Mouse (Mus musculus): Measurements from ENCODE around the gene Nav2. TPM values are rescaled to one million over a fixed set of nuclear protein-coding genes. Genes with fewer than 3 reads are reported as not detected.

Nav2 gene
- polyA plus RNA-seq, 1 experiment from 2014 or later = 6.0 TPM

- Histone ChIP-seq H3K27ac (replicated peaks) (no peak overlapping the region), H3K4me1 (replicated peaks; ENCODE audit: control insufficient read depth, insufficient read depth) (no peaks in the 10 kb centered on the region), H3K4me3 (ENCODE audit: low read depth, low read length) (no peak overlapping the region), H3K4me2 (replicated peaks; ENCODE audit: low read depth) (peak overlapping the region; percentile 27; the same call in 1 of the 2 replicates), H3K9me3 (ENCODE audit: control insufficient read depth, low read length) (no peaks in the 10 kb centered on the region), H3K36me3 (ENCODE audit: control insufficient read depth, insufficient read depth, low read length) (no peaks in the 10 kb centered on the region), H3K27me3 (ENCODE audit: control insufficient read depth, insufficient read depth, low read length) (no peaks in the 10 kb centered on the region), H3K9ac (ENCODE audit: low read length) (no peak overlapping the region)
- WGBS = 34% methylated on average over 20 of the region's 20 CpGs
- peak; percentile 82 for ATAC-seq (ENCODE audit: low FRiP score, low TSS enrichment)
- TF ChIP-seq EP300 (optimal IDR thresholded peaks at IDR 0.05) (no peak), CTCF (IDR thresholded peaks at IDR 0.05; ENCODE audit: low read depth) (peak; percentile 93)
- DNase-seq (ENCODE audit: low spot score) = peak; percentile 92
These were observed 212.6 kb downstream of the Nav2 start for GRCm38 (mm10) chr7:49120935-49121691.

- ATAC-seq (ENCODE audit: low FRiP score, low TSS enrichment) (no peak), DNase-seq (ENCODE audit: low spot score) (no peak)
- Histone ChIP-seq H3K4me3 (ENCODE audit: low read depth, low read length) (no peak overlapping the region), H3K36me3 (ENCODE audit: control insufficient read depth, insufficient read depth, low read length) (no peaks in the 10 kb centered on the region), H3K4me1 (replicated peaks; ENCODE audit: control insufficient read depth, insufficient read depth) (no peaks in the 10 kb centered on the region), H3K9ac (ENCODE audit: low read length) (no peak overlapping the region), H3K27me3 (ENCODE audit: control insufficient read depth, insufficient read depth, low read length) (no peaks in the 10 kb centered on the region), H3K4me2 (replicated peaks; ENCODE audit: low read depth) (no peak overlapping the region), H3K9me3 (ENCODE audit: control insufficient read depth, low read length) (no peaks in the 10 kb centered on the region), H3K27ac (replicated peaks) (no peak overlapping the region)
- TF ChIP-seq CTCF (IDR thresholded peaks at IDR 0.05; ENCODE audit: low read depth) = peak; percentile 45
- TF ChIP-seq EP300 (optimal IDR thresholded peaks at IDR 0.05) = no peak
- WGBS = 67% methylated on average over 7 of the region's 7 CpGs
These were observed 214.0 kb downstream of the Nav2 start for GRCm38 (mm10) chr7:49122498-49122897.

- H3K4me1 ChIP-seq (replicated peaks; ENCODE audit: control insufficient read depth, insufficient read depth) = no peaks in the 10 kb centered on the region
- H3K36me3 ChIP-seq (ENCODE audit: control insufficient read depth, insufficient read depth, low read length) = no peaks in the 10 kb centered on the region
- H3K9me3 ChIP-seq (ENCODE audit: control insufficient read depth, low read length) = no peaks in the 10 kb centered on the region
- DNase-seq (ENCODE audit: low spot score) = peak; percentile 71
- H3K27ac ChIP-seq (replicated peaks) = no peak overlapping the region
- no peak overlapping the region for H3K4me3 ChIP-seq (ENCODE audit: low read depth, low read length)
- no peaks in the 10 kb centered on the region for H3K27me3 ChIP-seq (ENCODE audit: control insufficient read depth, insufficient read depth, low read length)
- no peak for ATAC-seq (ENCODE audit: low FRiP score, low TSS enrichment)
- TF ChIP-seq CTCF (IDR thresholded peaks at IDR 0.05; ENCODE audit: low read depth) (peak; percentile 88), EP300 (optimal IDR thresholded peaks at IDR 0.05) (no peak)
- H3K4me2 ChIP-seq (replicated peaks; ENCODE audit: low read depth) = no peak overlapping the region
- no peak overlapping the region for H3K9ac ChIP-seq (ENCODE audit: low read length)
- 35% methylated on average over 3 of the region's 3 CpGs for WGBS
These were observed 217.0 kb downstream of the Nav2 start for GRCm38 (mm10) chr7:49125545-49125944.

- no peak overlapping the region for H3K4me3 ChIP-seq (ENCODE audit: low read depth, low read length)
- no peak for DNase-seq (ENCODE audit: low spot score)
- WGBS = 78% methylated on average over 8 of the region's 8 CpGs
- H3K9ac ChIP-seq (ENCODE audit: low read length) = no peak overlapping the region
- no peak overlapping the region for H3K27ac ChIP-seq (replicated peaks)
- H3K27me3 ChIP-seq (ENCODE audit: control insufficient read depth, insufficient read depth, low read length) = no peaks in the 10 kb centered on the region
- no peak overlapping the region for H3K4me2 ChIP-seq (replicated peaks; ENCODE audit: low read depth)
- ATAC-seq (ENCODE audit: low FRiP score, low TSS enrichment) = no peak
- no peak for TF ChIP-seq EP300 (optimal IDR thresholded peaks at IDR 0.05)
- no peak for TF ChIP-seq CTCF (IDR thresholded peaks at IDR 0.05; ENCODE audit: low read depth)
- H3K36me3 ChIP-seq (ENCODE audit: control insufficient read depth, insufficient read depth, low read length) = no peaks in the 10 kb centered on the region
- H3K4me1 ChIP-seq (replicated peaks; ENCODE audit: control insufficient read depth, insufficient read depth) = no peaks in the 10 kb centered on the region; the same call in 1 of the 2 replicates
- H3K9me3 ChIP-seq (ENCODE audit: control insufficient read depth, low read length) = no peaks in the 10 kb centered on the region
These were observed 219.7 kb downstream of the Nav2 start for GRCm38 (mm10) chr7:49128224-49128623.

- H3K4me3 ChIP-seq (ENCODE audit: low read depth, low read length) = no peak overlapping the region
- DNase-seq (ENCODE audit: low spot score) (peak; percentile 78), ATAC-seq (ENCODE audit: low FRiP score, low TSS enrichment) (peak; percentile 67)
- H3K27ac ChIP-seq (replicated peaks) = no peak overlapping the region; the same call in 1 of the 2 replicates
- no peaks in the 10 kb centered on the region for H3K27me3 ChIP-seq (ENCODE audit: control insufficient read depth, insufficient read depth, low read length)
- H3K9ac ChIP-seq (ENCODE audit: low read length) = no peak overlapping the region
- no peaks in the 10 kb centered on the region; the same call in 1 of the 2 replicates for H3K4me1 ChIP-seq (replicated peaks; ENCODE audit: control insufficient read depth, insufficient read depth)
- H3K36me3 ChIP-seq (ENCODE audit: control insufficient read depth, insufficient read depth, low read length) = no peaks in the 10 kb centered on the region
- no peaks in the 10 kb centered on the region for H3K9me3 ChIP-seq (ENCODE audit: control insufficient read depth, low read length)
- TF ChIP-seq EP300 (optimal IDR thresholded peaks at IDR 0.05) = no peak
- TF ChIP-seq CTCF (IDR thresholded peaks at IDR 0.05; ENCODE audit: low read depth) = peak; percentile 99
- WGBS = 24% methylated on average over 10 of the region's 10 CpGs
- no peak overlapping the region for H3K4me2 ChIP-seq (replicated peaks; ENCODE audit: low read depth)
These were observed 224.4 kb downstream of the Nav2 start for GRCm38 (mm10) chr7:49132851-49133351.

GRCm38 (mm10) chr7:49134396-49134795 lies 225.9 kb downstream of the Nav2 start:
- H3K4me1 ChIP-seq (replicated peaks; ENCODE audit: control insufficient read depth, insufficient read depth) = no peaks in the 10 kb centered on the region; the same call in 1 of the 2 replicates
- ATAC-seq (ENCODE audit: low FRiP score, low TSS enrichment) (no peak), DNase-seq (ENCODE audit: low spot score) (peak; percentile 30)
- no peaks in the 10 kb centered on the region for H3K27me3 ChIP-seq (ENCODE audit: control insufficient read depth, insufficient read depth, low read length)
- H3K9me3 ChIP-seq (ENCODE audit: control insufficient read depth, low read length) = no peaks in the 10 kb centered on the region
- H3K9ac ChIP-seq (ENCODE audit: low read length) = no peak overlapping the region
- TF ChIP-seq EP300 (optimal IDR thresholded peaks at IDR 0.05) (no peak), CTCF (IDR thresholded peaks at IDR 0.05; ENCODE audit: low read depth) (no peak)
- no peak overlapping the region for H3K27ac ChIP-seq (replicated peaks)
- no peaks in the 10 kb centered on the region for H3K36me3 ChIP-seq (ENCODE audit: control insufficient read depth, insufficient read depth, low read length)
- 69% methylated on average over 5 of the region's 5 CpGs for WGBS
- no peak overlapping the region for H3K4me3 ChIP-seq (ENCODE audit: low read depth, low read length)
- H3K4me2 ChIP-seq (replicated peaks; ENCODE audit: low read depth) = no peak overlapping the region
